Mouse (Mus musculus) E14TG2a.4 (cell line): ENCODE data around the gene Ptpa.

Experiments
- H3K27me3 ChIP-seq: 2 replicates; pipeline ENCODE4 v1.6.1; 2014; ENCODE audit warnings: low read length, control low read depth; ENCODE audit not compliant: insufficient read depth
- H3K36me3 ChIP-seq: 2 replicates; pipeline ENCODE4 v1.6.1; 2014; ENCODE audit warnings: low read length, control low read depth; ENCODE audit not compliant: insufficient read depth
- H3K4me1 ChIP-seq: replicated peaks from 2 replicates; pipeline ENCODE4 v1.6.1; 2014; ENCODE audit warnings: low read depth, low read length, control low read depth
- H3K4me3 ChIP-seq: replicated peaks from 2 replicates; pipeline ENCODE4 v1.5.1; 2014; ENCODE audit warnings: mild to moderate bottlenecking, low read length
- H3K9me3 ChIP-seq: 2 replicates; pipeline ENCODE4 v1.6.1; 2014; ENCODE audit warnings: low read length, control low read depth
- CTCF ChIP-seq: conservative IDR thresholded peaks from 2 replicates; pipeline ENCODE4 v1.5.1; 2014; ENCODE audit warnings: low read length
- NANOG ChIP-seq: IDR thresholded peaks from 2 replicates; pipeline ENCODE4 v1.6.1; 2014; ENCODE audit warnings: borderline replicate concordance, low read length, mixed read lengths
- POU5F1 ChIP-seq: IDR thresholded peaks from 2 replicates; pipeline ENCODE4 v1.6.1; 2014; ENCODE audit warnings: low read length, borderline replicate concordance

The Ptpa gene

DNA sequence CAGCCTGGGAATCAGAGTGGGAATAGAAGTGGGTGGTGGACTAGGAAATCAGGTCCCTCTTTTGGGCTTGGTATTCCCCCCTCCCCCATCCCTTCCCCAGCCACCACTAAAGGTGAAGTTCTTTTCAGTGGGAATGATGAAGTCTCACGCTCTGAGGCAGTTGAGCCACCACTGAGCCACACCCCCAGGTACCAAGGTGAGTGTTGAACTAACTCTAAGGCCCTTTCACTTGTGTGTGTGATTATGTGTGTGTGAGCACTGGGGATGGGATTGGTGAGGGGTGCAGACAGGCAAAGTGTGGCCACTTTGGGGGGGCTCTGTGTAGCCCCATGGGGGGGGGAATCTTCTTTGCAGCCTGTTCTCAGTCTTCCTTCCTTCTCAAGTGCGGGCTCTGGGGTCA, 60.4 kb downstream of the Ptpa start:
- Histone ChIP-seq H3K9me3 (no peaks in the 10 kb centered on the region), H3K27me3 (peaks cover 8% of the 10 kb centered on the region), H3K4me3 (no peak overlapping the region), H3K4me1 (peaks cover 65% of the 10 kb centered on the region), H3K36me3 (peaks cover 46% of the 10 kb centered on the region)
- TF ChIP-seq CTCF (no peak), NANOG (no peak), POU5F1 (no peak)

DNA sequence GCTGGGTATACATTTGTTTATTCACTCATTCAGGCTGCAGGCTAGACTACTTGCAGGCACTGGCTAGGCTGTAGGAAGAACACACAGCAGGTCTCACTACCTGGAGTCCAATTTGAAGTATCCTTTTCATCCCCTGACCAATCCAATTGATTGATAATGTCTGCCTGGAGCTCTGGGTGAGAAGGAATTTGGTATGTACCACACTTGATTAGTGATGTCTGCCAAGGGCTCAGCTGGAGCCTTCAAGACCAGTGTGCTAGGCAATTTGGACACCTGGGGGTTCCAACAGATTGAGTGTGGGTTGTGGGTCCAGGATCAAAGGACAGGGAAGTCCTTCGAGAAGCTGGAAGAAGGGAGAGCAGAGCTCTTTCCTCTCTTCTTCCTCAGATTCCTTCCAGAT, 62.7 kb downstream of the Ptpa start:
- Histone ChIP-seq H3K4me1 (peaks cover 82% of the 10 kb centered on the region), H3K4me3 (no peak overlapping the region), H3K9me3 (no peaks in the 10 kb centered on the region), H3K27me3 (no peaks in the 10 kb centered on the region), H3K36me3 (peaks cover 51% of the 10 kb centered on the region)
- TF ChIP-seq CTCF (no peak), NANOG (no peak), POU5F1 (no peak)

DNA sequence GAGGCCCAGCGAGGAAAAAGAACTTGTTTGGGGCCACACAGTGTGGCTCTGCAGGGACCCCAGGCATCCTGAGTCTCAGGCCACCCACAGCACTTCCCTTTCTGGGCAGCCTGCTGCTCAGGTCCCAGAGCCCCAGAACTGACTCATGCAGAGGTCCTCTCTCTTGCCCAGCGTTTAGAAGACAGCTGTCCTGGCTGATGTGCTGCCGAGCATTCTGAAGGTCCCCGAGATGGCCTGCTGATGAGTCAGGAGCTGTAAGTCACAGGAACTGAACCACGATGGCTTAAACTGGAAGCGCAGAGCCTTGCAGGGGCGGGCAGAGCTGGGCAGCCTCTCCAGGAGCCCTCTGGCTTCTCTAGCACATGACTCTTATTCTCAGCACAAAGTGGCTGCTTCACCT, 71.8 kb downstream of the Ptpa start:
- H3K9me3 ChIP-seq = peaks cover 10% of the 10 kb centered on the region; the same call in 1 of the 2 replicates
- H3K4me1 ChIP-seq = peaks cover 30% of the 10 kb centered on the region
- TF ChIP-seq NANOG = no peak
- TF ChIP-seq CTCF = no peak
- no peak for TF ChIP-seq POU5F1
- peaks cover 30% of the 10 kb centered on the region for H3K36me3 ChIP-seq
- H3K4me3 ChIP-seq = no peak overlapping the region
- 0 out of 2 replicates have a peak, but pooled peaks cover 3% of the 10 kb centered on the region for H3K27me3 ChIP-seq

- Histone ChIP-seq H3K27me3 (no peaks in the 10 kb centered on the region), H3K4me3 (no peak overlapping the region), H3K9me3 (peaks cover 13% of the 10 kb centered on the region; the same call in 1 of the 2 replicates), H3K36me3 (peaks cover 17% of the 10 kb centered on the region), H3K4me1 (peaks cover 23% of the 10 kb centered on the region)
- TF ChIP-seq POU5F1 = no peak
- no peak for TF ChIP-seq NANOG
- TF ChIP-seq CTCF = no peak
Measured at GRCm38 (mm10) chr2:30490384-30490783, 74.5 kb downstream of the Ptpa start.

DNA sequence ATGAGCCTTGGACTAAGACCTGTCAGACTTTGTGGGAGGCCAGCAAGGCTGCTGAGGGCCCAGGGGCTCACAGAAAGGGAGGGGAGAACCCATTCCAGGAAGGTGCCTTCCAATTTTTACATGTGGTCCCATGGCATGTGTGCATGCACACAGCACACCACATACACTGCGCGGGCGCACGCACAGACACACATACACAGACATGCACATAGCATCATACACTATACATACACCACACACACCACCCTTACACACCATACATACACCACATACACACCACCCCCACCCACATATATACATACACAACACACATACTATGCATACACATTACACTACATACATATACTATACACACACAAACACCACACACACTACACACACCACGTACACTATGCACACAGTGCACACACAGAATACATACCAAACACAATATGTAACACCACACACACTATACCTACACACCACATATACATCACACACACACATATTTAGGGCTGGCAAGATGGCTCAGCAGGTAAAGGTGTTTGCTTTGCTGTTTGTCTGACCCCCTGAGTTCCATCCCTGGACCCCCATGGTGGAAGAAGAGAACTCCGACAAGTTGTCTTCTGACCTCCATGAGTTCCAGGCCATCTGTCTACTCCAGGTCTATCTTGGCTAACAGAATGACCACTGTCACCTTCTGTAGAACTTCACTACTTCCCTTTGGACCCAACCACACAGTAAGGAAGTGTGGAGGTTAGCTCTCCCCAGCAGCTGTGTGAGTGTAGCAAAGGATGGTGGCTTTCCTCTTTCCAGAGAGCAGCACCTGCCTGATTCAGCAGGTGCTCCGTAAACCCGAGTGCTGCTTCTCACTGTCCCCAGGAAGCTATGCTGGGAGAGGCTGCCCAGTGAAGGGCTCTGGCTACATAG, 79.4 kb downstream of the Ptpa start:
- no peak for TF ChIP-seq NANOG
- TF ChIP-seq CTCF = no peak
- TF ChIP-seq POU5F1 = no peak
- H3K4me1 ChIP-seq = peaks cover 24% of the 10 kb centered on the region
- no peaks in the 10 kb centered on the region for H3K36me3 ChIP-seq
- peaks cover 23% of the 10 kb centered on the region for H3K27me3 ChIP-seq
- H3K9me3 ChIP-seq = peaks cover 16% of the 10 kb centered on the region; the same call in 1 of the 2 replicates
- H3K4me3 ChIP-seq = no peak overlapping the region

DNA sequence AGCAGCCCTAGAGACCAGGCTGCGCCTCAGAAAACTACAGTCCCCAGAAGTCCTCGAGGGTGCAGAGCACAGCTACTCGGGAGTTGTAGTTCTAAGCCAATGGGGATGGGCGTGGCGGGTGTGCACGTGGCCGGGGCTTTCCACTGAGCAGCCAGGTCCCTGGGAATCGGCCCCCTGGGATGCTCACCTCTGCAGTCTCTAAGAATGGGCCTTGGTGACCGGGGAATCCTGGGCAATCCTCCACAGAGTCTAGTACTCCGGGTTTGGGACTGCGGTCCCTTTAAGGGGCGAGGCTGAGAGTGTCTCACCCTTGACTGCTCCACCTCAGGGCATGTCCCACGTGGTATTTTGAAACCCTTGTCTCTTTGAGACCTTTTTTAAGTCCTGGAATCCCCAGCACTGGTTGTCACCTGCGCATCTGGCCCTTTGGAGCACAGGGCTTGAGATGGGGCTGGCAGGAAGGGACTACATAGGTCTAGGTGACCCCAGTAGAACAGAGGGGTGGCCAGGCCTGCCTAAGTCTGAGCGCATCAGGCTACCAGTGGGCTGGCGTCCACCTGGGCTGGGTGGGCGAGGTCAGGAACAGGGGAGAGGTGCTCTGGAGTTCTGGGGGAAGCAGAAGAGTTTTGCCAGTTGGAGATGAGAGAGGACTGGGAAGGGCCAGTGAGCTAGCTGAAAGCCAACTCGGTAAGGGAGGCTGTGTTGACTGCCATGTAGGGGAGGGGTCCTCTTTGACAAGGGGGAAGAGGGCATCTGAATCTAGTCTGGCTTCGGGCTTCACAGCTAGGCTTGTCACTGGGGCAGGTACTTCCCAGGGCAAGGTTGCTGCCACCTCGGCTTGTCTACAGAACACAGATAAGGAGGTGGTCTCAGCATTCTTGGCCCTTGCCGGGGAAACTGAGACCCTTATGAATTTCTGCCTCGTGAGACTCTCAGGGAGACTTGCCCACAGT, 80.3 kb downstream of the Ptpa start:
- Histone ChIP-seq H3K36me3 (no peaks in the 10 kb centered on the region), H3K9me3 (peaks cover 16% of the 10 kb centered on the region; the same call in 1 of the 2 replicates), H3K27me3 (peaks cover 28% of the 10 kb centered on the region), H3K4me3 (peak overlapping the region; percentile 57), H3K4me1 (peaks cover 23% of the 10 kb centered on the region)
- no peak for TF ChIP-seq NANOG
- TF ChIP-seq CTCF = no peak
- TF ChIP-seq POU5F1 = no peak
